Mouse (Mus musculus) lung, adult 2 months (tissue): ENCODE measurements at regions not wholly inside any gene's neighbourhood (a gene's known extent, or its start where the extent isn't known, plus 50 kb on each side); places are given as distances from the start of the nearest gene placed in this dataset.

ENCODE experiments used
- DNase-seq: peaks from one replicate; pipeline ENCODE4 v3.0.0; 2022
- H3K4me1 ChIP-seq: fragments of 200-500 bp; 2 replicates; pipeline ENCODE4 v1.6.1; 2011; ENCODE audit warnings: low read length; ENCODE audit not compliant: control insufficient read depth, insufficient read depth
- H3K4me3 ChIP-seq: fragments of 200-500 bp; replicated peaks from 2 replicates; pipeline ENCODE3; 2011; ENCODE audit warnings: low read depth, mild to moderate bottlenecking, control low read depth, low read length; ENCODE audit errors: extremely low read depth
- CTCF ChIP-seq: fragments of 200-500 bp; IDR thresholded peaks from 2 replicates; pipeline ENCODE4 v1.5.1; 2011; ENCODE audit warnings: mild to moderate bottlenecking, low read length, control low read depth; ENCODE audit not compliant: insufficient read depth
- POLR2A ChIP-seq: fragments of 200-500 bp; IDR thresholded peaks from 2 replicates; pipeline ENCODE4 v1.6.1; 2011; ENCODE audit warnings: low read depth, mild to moderate bottlenecking, control low read depth, low read length, borderline replicate concordance; ENCODE audit errors: extremely low read depth
- WGBS: fragments of 180-500 bp; shearing (Covaris S2); methylation state at CpG from one replicate; pipeline ENCODE4 v1.1.7; 2018; 5-methylcytosine and 5-hydroxymethylcytosine counted together

DNA sequence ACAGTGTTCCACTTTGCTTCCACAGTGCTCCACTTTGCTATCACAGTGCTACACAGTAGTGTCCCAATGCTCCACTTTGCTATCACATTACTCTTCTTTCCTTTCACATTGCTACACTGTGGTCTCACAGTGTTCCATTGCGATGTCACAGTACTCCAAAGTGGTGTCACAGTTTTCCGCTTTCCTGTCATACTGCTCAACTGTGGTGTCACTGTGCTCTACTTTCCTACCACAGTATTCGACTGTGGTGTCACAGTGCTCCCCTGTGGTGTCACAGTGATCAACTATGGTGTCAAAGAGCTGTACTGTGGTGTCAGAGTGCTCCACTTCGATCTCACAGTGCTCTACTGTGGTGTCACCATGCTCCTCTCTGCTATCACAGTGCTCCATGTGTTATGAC lies 76.1 kb upstream of the Trpm1 start:
- H3K4me3 ChIP-seq = no peak overlapping the region
- WGBS = 62% methylated on average over 4 of the region's 4 CpGs
- DNase-seq = no peak
- no peaks in the 10 kb centered on the region for H3K4me1 ChIP-seq
- TF ChIP-seq CTCF (peak; percentile 51), POLR2A (no peak)

DNA sequence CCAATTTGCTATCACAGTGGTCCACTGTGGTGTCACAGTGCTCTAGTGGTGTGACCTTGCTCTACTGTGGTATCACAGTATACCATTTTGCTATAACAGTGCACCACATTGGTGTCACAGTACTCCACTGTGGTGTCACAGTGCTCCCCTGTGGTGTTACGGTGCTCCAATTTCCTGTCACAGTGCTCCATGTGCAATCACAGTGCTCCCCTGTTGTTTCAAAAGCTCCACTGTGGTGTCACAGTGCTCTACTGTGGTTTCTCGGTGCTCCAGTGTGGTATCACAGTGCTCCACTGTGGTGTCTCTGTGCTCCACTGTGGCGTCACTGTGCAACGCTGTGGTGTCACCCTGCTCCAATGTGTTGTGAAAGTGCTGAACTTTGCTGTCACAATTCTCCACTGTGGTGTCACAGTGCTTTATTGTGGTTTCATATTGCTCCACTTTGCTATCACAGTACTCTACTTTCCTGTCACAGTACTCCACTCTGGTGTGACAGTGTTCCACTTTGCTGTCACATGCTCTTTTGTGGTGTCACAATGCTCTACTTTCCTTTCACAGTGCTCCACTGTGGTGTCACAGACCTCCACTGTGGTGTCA lies 76.8 kb upstream of the Trpm1 start:
- no peak for TF ChIP-seq CTCF
- TF ChIP-seq POLR2A = no peak
- no peak for DNase-seq
- 82% methylated on average over 4 of the region's 4 CpGs for WGBS
- H3K4me3 ChIP-seq = no peak overlapping the region
- H3K4me1 ChIP-seq = no peaks in the 10 kb centered on the region

DNA sequence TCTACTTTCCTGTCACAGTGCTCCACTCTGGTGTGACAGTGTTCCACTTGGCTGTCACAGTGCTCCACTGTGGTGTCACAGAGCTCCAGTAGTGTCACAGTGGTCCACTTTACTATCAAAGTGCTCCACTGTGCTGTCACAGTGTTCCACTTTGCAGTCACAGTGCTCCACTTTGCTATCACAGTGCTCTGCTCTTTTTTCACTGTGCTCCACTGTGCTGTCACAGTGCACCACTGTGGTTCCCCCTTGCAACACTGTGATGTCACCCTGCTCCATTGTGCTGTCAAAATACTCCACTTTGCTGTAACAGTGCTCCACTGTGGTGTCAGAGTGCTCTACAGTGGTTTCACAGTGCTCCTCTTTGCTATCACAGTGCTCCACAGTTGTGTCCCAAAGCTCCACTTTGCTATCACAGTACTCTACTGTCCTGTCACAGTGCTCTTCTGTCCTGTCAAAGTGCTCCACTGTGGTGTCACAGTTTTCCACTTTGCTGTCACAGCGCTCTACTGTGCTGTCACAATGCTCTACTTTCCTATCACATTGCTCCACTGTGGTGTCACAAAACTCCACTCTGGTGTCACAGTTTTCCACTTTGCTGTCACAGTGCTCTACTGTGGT lies 77.8 kb upstream of the Trpm1 start:
- WGBS = 100% methylated on average over 1 of the region's 1 CpGs
- DNase-seq = peak; percentile 1
- no peak for TF ChIP-seq POLR2A
- no peak for TF ChIP-seq CTCF
- Histone ChIP-seq H3K4me1 (no peaks in the 10 kb centered on the region), H3K4me3 (no peak overlapping the region)

DNA sequence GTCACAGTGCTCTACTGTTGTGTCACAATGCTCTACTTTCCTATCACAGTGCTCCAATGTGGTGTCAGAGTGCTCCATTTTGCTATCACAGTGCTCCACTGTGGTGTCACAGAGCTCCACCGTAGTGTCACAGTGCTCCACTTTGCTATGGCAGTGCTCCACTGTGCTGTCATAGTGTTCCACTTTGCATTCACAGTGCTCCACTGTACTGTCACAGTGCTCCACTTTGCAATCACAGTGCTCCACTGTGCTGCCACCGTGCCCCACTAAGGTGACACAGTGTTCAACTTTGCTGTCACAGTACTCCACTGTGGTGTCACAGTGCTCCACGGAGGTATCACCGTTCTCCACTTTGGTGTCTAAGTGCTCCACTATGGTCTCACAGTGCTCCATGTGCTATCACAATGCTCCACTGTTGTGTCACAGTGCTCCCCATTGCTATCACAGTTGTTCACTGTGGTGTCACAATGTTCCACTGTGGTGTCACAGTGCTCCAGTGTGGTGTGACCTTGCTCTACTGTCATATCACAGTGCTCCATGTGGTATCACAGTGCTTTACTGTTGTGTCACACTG lies 78.9 kb upstream of the Trpm1 start:
- no peak overlapping the region for H3K4me3 ChIP-seq
- WGBS = 91% methylated on average over 4 of the region's 4 CpGs
- DNase-seq = no peak

DNA sequence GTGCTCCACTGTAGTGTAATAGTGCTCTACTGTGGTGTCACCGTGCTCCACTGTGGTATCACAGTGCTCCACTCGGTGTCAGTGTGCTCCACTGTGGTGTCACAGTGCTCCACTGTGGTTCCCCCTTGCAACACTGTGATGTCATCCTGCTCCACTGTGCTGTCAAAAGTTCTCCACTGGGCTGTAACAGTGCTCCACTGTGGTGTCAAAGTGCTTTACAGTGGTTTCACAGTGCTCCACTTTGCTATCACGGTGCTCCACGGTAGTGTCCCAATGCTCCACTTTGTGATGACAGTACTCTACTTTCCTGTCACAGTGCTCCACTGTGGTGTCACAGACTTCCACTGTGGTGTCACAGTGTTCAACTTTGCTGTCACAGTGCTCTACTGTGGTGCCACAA lies 79.4 kb upstream of the Trpm1 start:
- TF ChIP-seq POLR2A (no peak), CTCF (no peak)
- Histone ChIP-seq H3K4me1 (no peaks in the 10 kb centered on the region), H3K4me3 (no peak overlapping the region)
- WGBS = 91% methylated on average over 4 of the region's 4 CpGs
- no peak for DNase-seq

More for the DNA sequence above, 78.9 kb upstream of the Trpm1 start:
- no peak for TF ChIP-seq POLR2A
- TF ChIP-seq CTCF = no peak
- H3K4me1 ChIP-seq = no peaks in the 10 kb centered on the region

DNA sequence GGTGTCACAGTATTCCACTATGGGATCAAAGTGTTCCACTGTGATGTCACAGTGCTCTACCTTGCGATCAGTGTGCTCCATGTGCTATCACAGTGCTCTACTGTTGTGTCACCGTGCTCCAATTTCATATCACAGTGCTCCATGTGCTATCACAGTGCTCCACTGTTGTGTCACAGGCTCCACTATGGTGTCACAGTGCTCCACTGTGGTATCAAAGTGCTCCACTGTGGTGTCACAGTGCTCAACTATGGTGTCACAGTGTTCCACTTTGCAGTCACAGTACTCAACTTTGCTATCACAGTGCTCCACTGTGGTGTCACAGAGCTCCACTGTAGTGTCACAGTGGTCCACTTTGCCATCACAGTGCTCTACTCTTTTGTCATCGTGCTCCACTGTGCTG lies 79.9 kb upstream of the Trpm1 start:
- H3K4me1 ChIP-seq = no peaks in the 10 kb centered on the region
- H3K4me3 ChIP-seq = no peak overlapping the region
- TF ChIP-seq CTCF (no peak), POLR2A (no peak)
- DNase-seq = no peak
- WGBS = 90% methylated on average over 3 of the region's 3 CpGs

DNA sequence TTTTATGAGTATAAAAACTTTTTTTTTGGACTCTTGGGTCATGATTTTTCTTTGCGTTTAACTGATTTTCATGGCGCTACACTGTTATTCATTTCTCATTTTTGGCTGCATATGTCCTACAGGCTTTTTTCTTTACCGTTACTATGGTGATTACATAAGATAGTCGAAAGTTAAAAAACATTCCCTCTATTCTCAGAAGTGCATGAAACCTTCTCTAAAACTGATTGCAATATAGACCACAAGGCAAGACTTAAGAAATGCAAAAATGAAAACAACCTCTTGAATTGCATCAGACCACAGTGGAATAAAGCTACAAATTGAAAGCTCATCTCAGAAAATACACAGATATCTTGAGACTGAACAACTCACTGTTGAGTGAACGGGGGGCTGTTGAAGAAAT lies 82.7 kb upstream of the Trpm1 start:
- no peak for DNase-seq
- WGBS = 86% methylated on average over 5 of the region's 5 CpGs
- TF ChIP-seq POLR2A (no peak), CTCF (no peak)
- Histone ChIP-seq H3K4me3 (no peak overlapping the region), H3K4me1 (no peaks in the 10 kb centered on the region; the same call in 1 of the 2 replicates)

DNA sequence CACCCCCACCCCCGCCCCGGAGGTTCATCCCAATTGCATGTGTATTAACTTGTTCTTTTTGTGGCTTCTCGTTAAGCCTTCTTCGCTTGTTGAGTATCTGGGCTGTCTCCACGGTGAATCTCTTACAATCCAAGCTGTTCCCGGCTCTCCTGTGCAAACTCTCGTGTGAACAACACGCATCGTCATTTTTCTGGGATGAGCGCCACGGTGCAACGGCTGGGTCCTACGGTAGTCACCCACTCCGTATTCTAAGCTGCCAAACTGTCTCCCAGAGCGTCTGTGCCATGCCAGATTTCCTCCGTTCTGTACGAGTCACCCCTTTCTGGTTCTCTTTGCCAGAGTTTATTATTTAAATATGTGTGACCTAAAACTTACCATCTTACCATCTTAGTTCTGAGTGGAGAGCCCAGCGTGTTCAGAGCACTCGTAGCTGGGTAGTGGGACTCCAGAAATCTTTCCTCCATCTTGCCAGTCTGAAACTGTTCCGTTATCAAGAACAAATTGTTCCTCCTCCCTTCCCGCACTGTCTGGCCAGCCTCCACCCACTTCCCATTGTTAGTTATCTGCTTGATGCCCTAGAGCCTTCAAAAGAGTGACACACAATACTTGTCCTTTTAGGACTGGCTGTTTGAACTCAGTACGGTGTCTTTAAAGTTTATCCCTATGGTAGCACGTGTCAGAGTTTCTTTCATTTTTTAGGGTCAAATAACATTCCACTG lies 87.9 kb upstream of the Trpm1 start:
- 61% methylated on average over 23 of the region's 23 CpGs for WGBS
- TF ChIP-seq POLR2A = peak; percentile 8; the same call in 1 of the 2 replicates
- TF ChIP-seq CTCF = no peak
- DNase-seq = peak; percentile 25
- H3K4me1 ChIP-seq = peaks cover 11% of the 10 kb centered on the region
- H3K4me3 ChIP-seq = no peak overlapping the region

DNA sequence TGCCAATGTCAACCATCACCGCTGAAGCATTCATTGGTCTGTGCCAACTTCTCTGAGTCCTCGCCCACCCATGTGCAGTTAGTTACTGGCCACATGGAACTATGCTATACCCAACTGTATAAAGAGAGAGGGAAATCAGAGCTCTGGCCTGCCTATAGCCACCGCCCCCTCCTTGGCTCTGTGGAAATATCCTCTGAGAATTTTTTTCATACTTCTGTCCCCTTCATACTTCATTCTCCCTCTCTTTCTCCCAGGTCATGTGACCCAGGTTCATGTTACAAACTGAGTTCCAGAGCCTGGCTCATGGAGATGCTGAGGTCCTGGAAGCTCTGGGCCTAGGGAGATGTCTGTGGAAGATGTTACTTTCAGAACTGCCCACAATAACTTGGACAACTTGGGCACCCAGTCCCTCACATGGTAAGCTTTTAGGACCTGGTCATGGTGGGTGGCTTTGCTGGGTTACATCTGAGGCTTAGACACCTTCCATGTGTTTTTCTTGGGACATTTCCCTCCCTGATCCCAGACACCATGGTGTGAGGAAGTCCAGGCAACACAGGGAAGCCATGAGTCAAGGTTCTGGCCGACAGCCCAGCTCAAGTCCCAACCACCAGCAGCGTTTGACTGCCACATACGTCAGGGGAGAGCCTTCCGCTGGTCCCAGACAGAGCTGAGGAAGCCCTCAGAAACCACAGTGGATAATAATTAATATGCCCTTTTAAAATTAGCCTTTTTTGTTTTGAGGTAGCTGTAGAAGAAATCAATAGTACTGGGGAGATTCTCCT lies 89.0 kb upstream of the Trpm1 start:
- peaks cover 11% of the 10 kb centered on the region for H3K4me1 ChIP-seq
- DNase-seq = peak; percentile 57
- WGBS = 39% methylated on average over 7 of the region's 7 CpGs
- H3K4me3 ChIP-seq = no peak overlapping the region
- TF ChIP-seq POLR2A (peak; percentile 36; the same call in 1 of the 2 replicates), CTCF (no peak)
